Mouse (Mus musculus) kidney, adult 8-10 months (tissue): ENCODE data around the gene Pax7.

Experiments
- DNase-seq, 2 experiments: peaks; one replicate each; pipeline ENCODE4 v3.0.0; 2022

Pax7 gene

DNA sequence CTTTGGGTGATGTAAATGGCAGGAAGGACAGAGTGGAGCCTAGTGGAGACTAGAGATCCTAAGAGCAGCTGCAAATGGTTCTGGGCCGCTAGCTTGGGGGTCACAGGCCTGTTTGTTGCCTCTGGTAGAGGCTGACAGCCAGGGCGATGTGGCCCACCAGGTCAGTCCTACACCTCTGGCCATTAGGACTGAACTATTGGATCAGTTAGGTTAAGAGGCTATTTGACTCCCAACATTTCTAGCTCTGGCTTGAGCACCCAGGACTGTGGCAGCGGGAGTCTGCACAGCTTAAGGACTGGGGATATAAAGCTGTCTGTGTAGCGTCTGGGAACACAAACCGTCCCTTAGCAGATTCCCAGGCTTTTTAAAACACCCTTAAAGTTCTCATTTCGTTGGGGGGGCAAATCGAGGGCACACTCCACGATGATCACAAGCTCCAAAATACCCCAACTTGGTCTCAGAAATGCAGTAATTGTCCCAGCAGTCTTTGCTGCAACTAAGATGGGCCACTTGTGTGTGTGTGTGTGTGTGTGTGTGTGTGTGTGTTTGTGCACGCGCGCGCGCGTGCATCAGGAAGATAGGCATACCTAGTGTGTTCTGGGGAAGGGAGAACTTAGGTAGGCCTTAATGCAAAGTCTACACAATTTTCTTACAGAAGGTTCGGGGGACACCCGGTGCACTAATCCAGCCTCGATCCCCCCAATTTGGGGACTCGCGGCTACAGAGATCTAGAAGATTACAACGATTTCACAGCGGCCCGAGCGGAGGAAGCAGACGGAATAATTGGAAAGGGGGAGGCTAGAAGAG lies 2.5 kb downstream of the Pax7 start:
- no peak for DNase-seq

GRCm38 (mm10) chr4:139830053-139830452 lies 3.3 kb downstream of the Pax7 start:
- DNase-seq, result no peak

DNA sequence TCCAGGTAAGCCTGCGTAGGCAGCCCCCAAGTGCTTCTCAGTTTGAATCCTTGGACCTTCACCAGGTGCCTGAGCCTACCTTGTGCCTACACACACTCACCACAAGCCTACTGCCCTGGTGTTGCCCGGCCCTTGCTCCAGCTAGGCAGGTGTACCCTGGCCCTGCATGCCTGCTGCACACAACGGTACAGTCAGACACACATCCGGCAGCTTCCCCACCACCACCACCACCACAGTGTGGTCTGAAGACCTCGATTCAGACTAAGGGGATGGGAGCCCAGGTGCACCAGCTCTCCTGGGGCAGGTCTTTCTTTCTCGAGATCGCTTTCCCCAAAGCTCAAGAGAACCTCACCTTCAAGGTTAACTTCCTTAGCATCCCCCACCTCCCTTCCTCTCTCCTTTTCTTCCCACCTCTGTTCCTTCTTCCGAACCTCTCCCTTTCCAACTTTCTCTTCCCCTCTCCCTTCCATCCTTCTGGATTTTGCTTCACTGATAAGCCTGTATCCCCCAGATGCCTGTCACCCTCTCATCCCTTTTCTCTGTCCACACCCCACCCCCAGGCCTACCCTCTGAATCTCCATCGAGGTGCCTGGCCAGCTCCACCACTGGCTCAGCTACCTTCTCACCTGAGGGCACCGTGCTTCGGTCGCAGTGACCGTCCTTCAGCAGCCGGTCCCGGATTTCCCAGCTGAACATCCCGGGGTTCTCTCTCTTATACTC lies 4.3 kb downstream of the Pax7 start:
- DNase-seq, result no peak

DNA sequence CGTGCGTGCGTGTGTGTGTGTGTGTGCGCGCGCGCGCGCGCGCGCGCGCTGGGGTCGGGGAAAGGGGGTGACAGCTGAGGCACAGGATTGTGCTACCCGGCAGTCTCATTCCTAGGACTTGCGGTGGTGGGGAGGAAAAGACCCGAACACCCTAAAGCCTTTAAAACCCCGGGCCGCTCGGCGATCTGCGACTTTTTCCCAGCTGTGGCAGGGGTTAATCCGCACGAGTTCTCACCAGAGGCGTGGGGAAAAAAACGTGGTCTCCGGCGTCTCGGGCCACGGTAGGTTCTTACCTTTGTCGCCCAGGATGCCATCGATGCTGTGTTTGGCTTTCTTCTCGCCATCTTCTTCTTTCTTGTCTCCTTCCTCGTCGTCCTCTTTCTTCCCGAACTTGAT lies 5.0 kb downstream of the Pax7 start:
- DNase-seq, result no peak

GRCm38 (mm10) chr4:139827501-139828282 lies 5.6 kb downstream of the Pax7 start:
- DNase-seq, result no peak

DNA sequence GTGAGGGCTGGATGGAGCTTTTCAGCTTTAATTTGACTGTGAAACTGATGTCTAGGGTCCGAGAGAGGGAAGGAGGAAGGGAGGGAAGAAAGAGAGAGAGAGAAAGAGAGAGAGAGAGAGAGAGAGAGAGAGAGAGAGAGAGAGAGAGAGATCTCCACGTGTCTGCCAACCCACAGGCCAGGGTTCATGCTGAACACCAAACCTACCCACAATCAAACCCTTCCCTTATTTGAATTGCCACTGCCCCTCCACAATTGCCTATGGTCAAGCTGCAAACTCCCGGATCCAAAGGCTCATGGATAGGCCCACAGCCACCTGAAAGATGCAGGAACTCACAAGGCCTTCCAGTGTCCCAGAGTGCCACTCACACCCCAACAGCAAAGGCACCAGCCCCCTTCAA lies 7.1 kb downstream of the Pax7 start:
- DNase-seq, result no peak

- DNase-seq, result no peak
These were observed 7.8 kb downstream of the Pax7 start for GRCm38 (mm10) chr4:139825326-139826112.

- peak in 1 of 2 experiments; percentile 9 for DNase-seq
These were observed 8.6 kb downstream of the Pax7 start for GRCm38 (mm10) chr4:139824572-139825325.

DNA sequence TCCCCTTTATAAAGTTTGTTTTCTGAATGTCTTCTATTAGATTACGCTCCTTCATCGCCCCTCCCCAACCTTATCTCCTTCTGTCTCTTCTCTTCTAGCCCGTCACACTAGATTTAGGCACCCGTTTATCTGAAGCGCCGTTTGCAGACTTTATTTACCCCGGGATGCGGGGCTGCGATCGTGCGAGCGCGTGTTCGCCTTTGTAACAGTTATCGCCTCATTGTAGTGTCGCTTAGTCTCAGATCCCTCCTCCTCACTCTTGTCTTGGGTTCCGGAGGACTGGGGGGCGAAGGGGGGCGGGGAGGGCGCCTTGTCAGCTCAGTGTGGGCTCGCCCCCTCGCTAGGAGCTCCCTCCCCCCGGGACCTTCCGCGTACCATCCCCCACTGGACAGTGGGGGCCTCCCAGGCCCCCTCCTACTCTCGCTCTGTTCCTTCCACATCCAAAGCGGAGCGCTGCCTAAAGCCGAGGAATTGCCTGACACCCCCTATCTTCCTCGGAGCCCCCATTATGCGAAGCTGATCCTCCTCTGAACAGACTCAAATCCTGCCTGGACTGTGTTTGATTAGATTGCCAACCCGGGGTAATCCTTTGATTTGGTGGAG lies 9.4 kb downstream of the Pax7 start:
- DNase-seq, result no peak

- DNase-seq, result no peak
These were observed 10.0 kb downstream of the Pax7 start for GRCm38 (mm10) chr4:139823138-139823869.

- DNase-seq, result no peak
These were observed 10.9 kb downstream of the Pax7 start for GRCm38 (mm10) chr4:139822214-139823137.

- DNase-seq, result no peak
These were observed 11.7 kb downstream of the Pax7 start for GRCm38 (mm10) chr4:139821491-139822160.

DNA sequence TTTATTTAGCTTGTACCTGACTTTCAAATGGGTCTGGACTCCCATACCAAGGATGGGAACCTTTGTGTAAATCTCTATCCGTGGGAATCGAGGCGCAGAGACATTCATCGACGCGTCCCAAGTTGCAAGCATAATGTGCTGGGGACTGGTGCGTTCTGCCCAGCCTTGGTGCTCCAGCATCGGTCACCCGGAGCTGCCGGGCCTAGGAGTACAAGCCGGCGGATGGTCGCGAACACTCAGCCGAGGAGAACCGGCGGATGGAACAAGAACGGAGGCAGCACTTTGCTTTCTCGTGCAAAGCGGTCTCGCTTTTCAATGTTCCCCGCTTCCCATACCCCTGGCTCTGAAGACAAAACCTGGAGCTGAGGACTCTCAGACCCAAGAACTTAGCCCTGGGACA lies 12.3 kb downstream of the Pax7 start:
- DNase-seq, result no peak

- DNase-seq, result no peak
These were observed 13.8 kb downstream of the Pax7 start for GRCm38 (mm10) chr4:139819411-139820030.

- no peak for DNase-seq
These were observed 15.2 kb downstream of the Pax7 start for GRCm38 (mm10) chr4:139818163-139818562.

GRCm38 (mm10) chr4:139813371-139813960 lies 19.9 kb downstream of the Pax7 start:
- no peak for DNase-seq

DNA sequence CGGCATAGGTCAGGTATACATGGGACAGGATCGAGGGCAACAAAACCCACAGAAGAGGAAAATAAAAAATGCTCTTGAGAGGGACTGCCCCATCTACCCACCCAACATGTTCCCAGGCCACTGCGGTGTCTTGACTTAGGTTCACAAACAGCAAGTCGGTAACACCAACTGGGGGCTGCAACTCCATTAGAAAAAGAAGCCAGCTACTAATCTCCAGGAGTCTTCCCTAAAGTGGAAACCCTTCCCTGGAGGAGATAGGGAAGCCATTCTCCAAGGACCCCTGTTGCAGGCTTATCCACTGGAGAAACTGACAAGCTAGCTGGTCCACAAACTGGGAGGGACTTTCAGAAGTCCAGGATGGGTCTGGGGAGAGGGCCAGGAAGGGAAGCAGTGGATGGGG lies 21.4 kb downstream of the Pax7 start:
- DNase-seq, result no peak

- DNase-seq, result no peak
These were observed 21.9 kb downstream of the Pax7 start for GRCm38 (mm10) chr4:139811475-139811874.
